Mouse (Mus musculus): ENCODE measurements around the gene Kif4. TPM values are rescaled to one million over a fixed set of nuclear protein-coding genes. Genes with fewer than 3 reads are reported as not detected.

Kif4 gene
- polyA plus RNA-seq, 1 experiment from 2014 or later: 24.6 TPM

Other genes with a start within 250 kb of the Kif4 start
- not detected in 2 replicates for gene Otud6a, start 196.7 kb upstream of the Kif4 start, polyA plus RNA-seq (2014; fragmentation: Nextera tagmentation; extraction: Ambion mirVana)
- not detected in 2 replicates for gene Awat2, start 183.0 kb upstream of the Kif4 start, polyA plus RNA-seq (2014; fragmentation: Nextera tagmentation; extraction: Ambion mirVana)
- 30.6 and 32.1 TPM in 2 replicates for gene Igbp1, start 131.4 kb upstream of the Kif4 start, polyA plus RNA-seq (2014; fragmentation: Nextera tagmentation; extraction: Ambion mirVana)
- gene Dgat2l6, start 100.9 kb upstream of the Kif4 start, polyA plus RNA-seq (2014; fragmentation: Nextera tagmentation; extraction: Ambion mirVana): not detected in 2 replicates
- gene Awat1, start 53.5 kb upstream of the Kif4 start, polyA plus RNA-seq (2014; fragmentation: Nextera tagmentation; extraction: Ambion mirVana): not detected in 2 replicates
- gene P2ry4, start 30.9 kb upstream of the Kif4 start, polyA plus RNA-seq (2014; fragmentation: Nextera tagmentation; extraction: Ambion mirVana): not detected in 2 replicates
- 0.78 and 0.82 TPM in 2 replicates for gene Arr3, start 20.2 kb upstream of the Kif4 start, polyA plus RNA-seq (2014; fragmentation: Nextera tagmentation; extraction: Ambion mirVana)
- 97.4 and 103 TPM in 2 replicates for gene Pdzd11, start 831 bp downstream of the Kif4 start, polyA plus RNA-seq (2014; fragmentation: Nextera tagmentation; extraction: Ambion mirVana)
- 0.62 and 0.75 TPM in 2 replicates for gene Gdpd2, start 104.1 kb downstream of the Kif4 start, polyA plus RNA-seq (2014; fragmentation: Nextera tagmentation; extraction: Ambion mirVana)
- 1.9 and 2.5 TPM in 2 replicates for gene Dlg3, start 142.0 kb downstream of the Kif4 start, polyA plus RNA-seq (2014; fragmentation: Nextera tagmentation; extraction: Ambion mirVana)